Mouse (Mus musculus) A20 (cell line): ENCODE data around the gene Cand2.

Source experiments
- DNase-seq: peaks from one replicate; pipeline ENCODE4 v3.0.0-alpha.2; 2011; ENCODE audit warnings: low read depth, low spot score

The Cand2 gene

GRCm38 (mm10) chr6:115830779-115831601 is 56.7 kb downstream of the Cand2 start:
- peak; percentile 71 for DNase-seq

GRCm38 (mm10) chr6:115832152-115832850 is 58.0 kb downstream of the Cand2 start:
- DNase-seq, result no peak

- no peak for DNase-seq
Observed at GRCm38 (mm10) chr6:115833861-115834260, 59.5 kb downstream of the Cand2 start.

- no peak for DNase-seq
Observed at GRCm38 (mm10) chr6:115838161-115838597, 63.8 kb downstream of the Cand2 start, which contains the start of gene Efcab12. Efcab12 (minus strand) TSS chr6:115838412.

GRCm38 (mm10) chr6:115838745-115839144 is 64.4 kb downstream of the Cand2 start:
- DNase-seq, result no peak

GRCm38 (mm10) chr6:115845006-115845405 is 70.7 kb downstream of the Cand2 start:
- no peak for DNase-seq

- peak; percentile 87 for DNase-seq
Observed at GRCm38 (mm10) chr6:115846640-115847411, 72.5 kb downstream of the Cand2 start.

- peak; percentile 82 for DNase-seq
Observed at GRCm38 (mm10) chr6:115848598-115849304, 74.4 kb downstream of the Cand2 start.

- DNase-seq, result peak; percentile 86
Observed at GRCm38 (mm10) chr6:115852446-115853090, 78.2 kb downstream of the Cand2 start.

- DNase-seq, result peak; percentile 100
Observed at GRCm38 (mm10) chr6:115853091-115853813, 78.9 kb downstream of the Cand2 start, which contains the start of the genes Mbd4 and Ift122. Mbd4 (minus strand) TSS chr6:115853371. Ift122 (plus strand) TSS chr6:115853470.

GRCm38 (mm10) chr6:115853985-115854384 is 79.6 kb downstream of the Cand2 start:
- DNase-seq, result no peak

GRCm38 (mm10) chr6:115854432-115854831 is 80.1 kb downstream of the Cand2 start:
- DNase-seq, result peak; percentile 66
